Mouse (Mus musculus) MEL (cell line): ENCODE results near the gene Vps26c. TPM values are rescaled to one million over a fixed set of nuclear protein-coding genes. Genes with fewer than 3 reads are reported as not detected.

Experiments used
- DNase-seq: peaks from one replicate; pipeline ENCODE4 v3.0.0; 2011; ENCODE audit warnings: low read depth, low spot score
- H3K27ac ChIP-seq: 2 replicates; pipeline ENCODE4 v1.5.1; 2012; ENCODE audit warnings: low read depth, mild to moderate bottlenecking, control low read depth, low read length, moderate library complexity; ENCODE audit not compliant: control insufficient read depth
- H3K27me3 ChIP-seq, 2 experiments: fragments of 150-350 bp in 1 of 2; sonication (generic) in 1 of 2; 2 replicates each; pipeline ENCODE4 v1.6.1; 2012; ENCODE audit warnings: low read length in 2 of 2, mild to moderate bottlenecking in 2 of 2, improper control_type of control experiment in 1 of 2, moderate library complexity in 1 of 2; ENCODE audit not compliant: insufficient read depth in 2 of 2, control insufficient read depth in 1 of 2
- H3K36me3 ChIP-seq, 2 experiments: 2 replicates each; pipeline ENCODE4 v1.6.1; 2012 to 2014; ENCODE audit warnings: low read length in 2 of 2, improper control_type of control experiment in 1 of 2, inconsistent platforms in 1 of 2, mild to moderate bottlenecking in 1 of 2; ENCODE audit not compliant: insufficient read depth in 2 of 2, control insufficient read depth in 1 of 2
- H3K4me1 ChIP-seq, 2 experiments: fragments of 150-350 bp in 1 of 2; sonication (generic) in 1 of 2; 2 replicates each; pipeline ENCODE4 v1.6.1; 2012; ENCODE audit warnings: low read length in 2 of 2, improper control_type of control experiment in 1 of 2, mild to moderate bottlenecking in 1 of 2; ENCODE audit not compliant: insufficient read depth in 2 of 2, control insufficient read depth in 1 of 2
- H3K4me3 ChIP-seq, 2 experiments: fragments of 150-350 bp in 1 of 2; sonication (generic) in 1 of 2; 2 replicates each; pipeline ENCODE4 v1.5.1; 2012; ENCODE audit warnings: low read depth in 2 of 2, low read length in 2 of 2, mild to moderate bottlenecking in 2 of 2, moderate library complexity in 2 of 2, control low read depth in 1 of 2, improper control_type of control experiment in 1 of 2; ENCODE audit not compliant: control insufficient read depth in 1 of 2, insufficient read depth in 1 of 2
- H3K79me2 ChIP-seq: 2 replicates; pipeline ENCODE4 v1.6.1; 2012; ENCODE audit warnings: mild to moderate bottlenecking, low read length, moderate library complexity; ENCODE audit not compliant: control insufficient read depth, poor library complexity, insufficient read depth
- H3K9ac ChIP-seq: 2 replicates; pipeline ENCODE4 v1.6.1; 2012; ENCODE audit warnings: low read depth, mild to moderate bottlenecking, control low read depth, low read length, moderate library complexity; ENCODE audit not compliant: control insufficient read depth, poor library complexity, severe bottlenecking
- H3K9me3 ChIP-seq: fragments of 150-350 bp; sonication (generic); replicated peaks from 2 replicates; pipeline ENCODE4 v1.6.1; 2012; ENCODE audit warnings: mild to moderate bottlenecking, low read length, improper control_type of control experiment, moderate library complexity; ENCODE audit not compliant: insufficient read depth
- BHLHE40 ChIP-seq: IDR thresholded peaks from 2 replicates; pipeline ENCODE4 v1.6.1; 2012; ENCODE audit warnings: low read depth, mild to moderate bottlenecking, inconsistent platforms, low read length, improper control_type of control experiment, borderline replicate concordance
- E2F4 ChIP-seq: IDR thresholded peaks from 2 replicates; pipeline ENCODE4 v1.6.1; 2011; ENCODE audit warnings: low read depth, low read length, improper control_type of control experiment, borderline replicate concordance
- EP300 ChIP-seq, 2 experiments: IDR thresholded peaks; 2 replicates each; pipeline ENCODE4 v1.6.1; 2011; ENCODE audit warnings: improper control_type of control experiment in 2 of 2, low read length in 2 of 2, low read depth in 1 of 2, mild to moderate bottlenecking in 1 of 2
- GABPA ChIP-seq: IDR thresholded peaks from 2 replicates; pipeline ENCODE4 v1.6.1; 2012; ENCODE audit warnings: low read depth, mild to moderate bottlenecking, inconsistent platforms, low read length, improper control_type of control experiment, moderate library complexity
- MAFK ChIP-seq: IDR thresholded peaks from 2 replicates; pipeline ENCODE4 v1.6.1; 2011; ENCODE audit warnings: low read depth, mild to moderate bottlenecking, low read length, improper control_type of control experiment, borderline replicate concordance
- MEF2A ChIP-seq: IDR thresholded peaks from 2 replicates; pipeline ENCODE4 v1.6.1; 2014; ENCODE audit warnings: low read depth, mild to moderate bottlenecking, inconsistent platforms, low read length, improper control_type of control experiment; ENCODE audit not compliant: poor library complexity, insufficient replicate concordance, severe bottlenecking; ENCODE audit errors: extremely low read depth
- MYB ChIP-seq: IDR thresholded peaks from 2 replicates; pipeline ENCODE4 v1.6.1; 2011; ENCODE audit warnings: mild to moderate bottlenecking, low read depth, low read length, improper control_type of control experiment
- MYC ChIP-seq: IDR thresholded peaks from 2 replicates; pipeline ENCODE4 v1.6.1; 2011; ENCODE audit warnings: low read depth, mild to moderate bottlenecking, low read length, improper control_type of control experiment, moderate library complexity
- NELFE ChIP-seq: IDR thresholded peaks from 2 replicates; pipeline ENCODE4 v1.6.1; 2011; ENCODE audit warnings: low read depth, low read length, improper control_type of control experiment
- NRF1 ChIP-seq: IDR thresholded peaks from 2 replicates; pipeline ENCODE4 v1.6.1; 2014; ENCODE audit warnings: low read depth, mild to moderate bottlenecking, inconsistent platforms, low read length, improper control_type of control experiment, moderate library complexity; ENCODE audit not compliant: poor library complexity, insufficient read depth, severe bottlenecking
- POLR2A ChIP-seq, 2 experiments: IDR thresholded peaks; 2 replicates each; pipeline ENCODE4 v1.6.1; 2011 to 2012; ENCODE audit warnings: low read length in 2 of 2, mild to moderate bottlenecking in 2 of 2, control low read depth in 1 of 2, improper control_type of control experiment in 1 of 2, low read depth in 1 of 2, moderate library complexity in 1 of 2; ENCODE audit not compliant: control insufficient read depth in 1 of 2, insufficient read depth in 1 of 2, poor library complexity in 1 of 2
- POLR2AphosphoS2 ChIP-seq: IDR thresholded peaks from 2 replicates; pipeline ENCODE4 v1.6.1; 2011; ENCODE audit warnings: low read length, improper control_type of control experiment
- POLR2AphosphoS5 ChIP-seq: IDR thresholded peaks from 2 replicates; pipeline ENCODE4 v1.6.1; 2012; ENCODE audit warnings: low read depth, borderline replicate concordance, mild to moderate bottlenecking, inconsistent platforms, low read length, moderate library complexity, mixed read lengths
- RAD21 ChIP-seq: IDR thresholded peaks from 2 replicates; pipeline ENCODE4 v1.6.1; 2011; ENCODE audit warnings: mild to moderate bottlenecking, low read depth, low read length, improper control_type of control experiment
- RCOR1 ChIP-seq: IDR thresholded peaks from 2 replicates; pipeline ENCODE4 v1.6.1; 2012; ENCODE audit warnings: low read depth, mild to moderate bottlenecking, inconsistent platforms, low read length, improper control_type of control experiment
- SIN3A ChIP-seq: IDR thresholded peaks from 2 replicates; pipeline ENCODE4 v1.6.1; 2012; ENCODE audit warnings: low read length, improper control_type of control experiment, inconsistent platforms
- SMC3 ChIP-seq: IDR thresholded peaks from 2 replicates; pipeline ENCODE4 v1.6.1; 2011; ENCODE audit warnings: low read depth, low read length, improper control_type of control experiment
- TAL1 ChIP-seq: IDR thresholded peaks from 2 replicates; pipeline ENCODE4 v1.6.1; 2012; ENCODE audit warnings: mild to moderate bottlenecking, inconsistent platforms, low read length, moderate library complexity, mixed read lengths
- TCF12 ChIP-seq: IDR thresholded peaks from 2 replicates; pipeline ENCODE4 v1.6.1; 2014; ENCODE audit warnings: low read depth, mild to moderate bottlenecking, inconsistent platforms, low read length, improper control_type of control experiment, moderate library complexity
- USF1 ChIP-seq: IDR thresholded peaks from 2 replicates; pipeline ENCODE4 v1.6.1; 2014; ENCODE audit warnings: low read depth, mild to moderate bottlenecking, inconsistent platforms, low read length, improper control_type of control experiment, moderate library complexity
- USF2 ChIP-seq, 2 experiments: IDR thresholded peaks; 2 replicates each; pipeline ENCODE4 v1.6.1; 2011 to 2012; ENCODE audit warnings: improper control_type of control experiment in 2 of 2, low read length in 2 of 2, borderline replicate concordance in 1 of 2, inconsistent platforms in 1 of 2, low read depth in 1 of 2, mild to moderate bottlenecking in 1 of 2; ENCODE audit not compliant: insufficient read depth in 1 of 2
- ZC3H11A ChIP-seq: IDR thresholded peaks from 2 replicates; pipeline ENCODE4 v1.6.1; 2012; ENCODE audit warnings: low read depth, mild to moderate bottlenecking, inconsistent platforms, low read length, improper control_type of control experiment
- ZMIZ1 ChIP-seq: IDR thresholded peaks from 2 replicates; pipeline ENCODE4 v1.6.1; 2012; ENCODE audit warnings: low read depth, mild to moderate bottlenecking, inconsistent platforms, low read length, improper control_type of control experiment, moderate library complexity
- polyA plus RNA-seq, 2 experiments: library from polyadenylated mRNA; stranded (reverse) in 1 of 2; unstranded in 1 of 2; fragments of >175 nt in 1 of 2; fragments of >200 nt in 1 of 2; gene quantifications; 2 replicates each; pipeline versions ENCODE4 v1.2.1 to v1.2.4; 2012; ENCODE audit warnings: low replicate concordance in 2 of 2, low read depth in 1 of 2; ENCODE audit not compliant: insufficient read length in 2 of 2, insufficient read depth in 1 of 2, missing spikeins in 1 of 2
- total RNA-seq: library from RNA; depleted of rRNA; stranded (reverse); fragments of 300-350 nt; gene quantifications from 2 replicates; pipeline ENCODE4 v1.2.3, GENCODE M21; 2012

The Vps26c gene
- total and polyA plus RNA-seq, 3 experiments = 20.9 to 23.7 TPM; not detected in 1

- no peak for TF ChIP-seq TAL1
- TF ChIP-seq POLR2A (IDR thresholded peaks at IDR 0.05; ENCODE audit: control insufficient read depth in 1 of 2, insufficient read depth in 1 of 2, low read depth in 1 of 2, low read length in 2 of 2, poor library complexity in 1 of 2) = no peak
- no peak for TF ChIP-seq SIN3A
- no peak for TF ChIP-seq NELFE
- no peak for TF ChIP-seq MEF2A
- no peak for TF ChIP-seq EP300 (IDR thresholded peaks at IDR 0.05; ENCODE audit: low read depth in 1 of 2, low read length in 2 of 2)
- TF ChIP-seq GABPA = no peak
- no peak for TF ChIP-seq MYB
- TF ChIP-seq NRF1 = no peak
- no peak for TF ChIP-seq MAFK
- no peaks in the 10 kb centered on the region for H3K79me2 ChIP-seq
- no peaks in the 10 kb centered on the region; a peak in 1 of 4 replicates for H3K27me3 ChIP-seq
- no peaks in the 10 kb centered on the region for H3K36me3 ChIP-seq
- H3K4me1 ChIP-seq = no peaks in the 10 kb centered on the region; a peak in 1 of 4 replicates
- no peak for DNase-seq
- H3K9me3 ChIP-seq = no peaks in the 10 kb centered on the region
- H3K27ac ChIP-seq = no peak overlapping the region
- H3K9ac ChIP-seq = no peak overlapping the region
- H3K4me3 ChIP-seq = no peak overlapping the region
These were observed 37.3 kb downstream of the Vps26c start for GRCm38 (mm10) chr16:94489326-94489725.

GRCm38 (mm10) chr16:94487341-94487740 lies 39.3 kb downstream of the Vps26c start:
- Histone ChIP-seq H3K27me3 (no peaks in the 10 kb centered on the region; a peak in 1 of 4 replicates), H3K4me3 (no peak overlapping the region), H3K4me1 (no peaks in the 10 kb centered on the region; a peak in 1 of 4 replicates), H3K9me3 (no peaks in the 10 kb centered on the region), H3K79me2 (no peaks in the 10 kb centered on the region), H3K27ac (no peak overlapping the region), H3K9ac (no peak overlapping the region), H3K36me3 (no peaks in the 10 kb centered on the region)
- TF ChIP-seq POLR2AphosphoS2 (no peak), TCF12 (no peak), ZC3H11A (no peak), BHLHE40 (no peak), USF2 (IDR thresholded peaks at IDR 0.05; ENCODE audit: borderline replicate concordance in 1 of 2, insufficient read depth in 1 of 2, low read depth in 1 of 2, low read length in 2 of 2) (no peak), MAFK (no peak), POLR2A (IDR thresholded peaks at IDR 0.05; ENCODE audit: control insufficient read depth in 1 of 2, insufficient read depth in 1 of 2, low read depth in 1 of 2, low read length in 2 of 2, poor library complexity in 1 of 2) (no peak), MYC (no peak), E2F4 (no peak), USF1 (no peak), NELFE (no peak), NRF1 (no peak), ZMIZ1 (no peak), SMC3 (no peak), POLR2AphosphoS5 (no peak), RCOR1 (no peak), RAD21 (no peak)
- no peak for DNase-seq
